Mouse (Mus musculus) fat pad, adult 2 months (tissue): ENCODE measurements around the gene Shank3.

Experiments
- DNase-seq: peaks from one replicate; pipeline ENCODE4 v3.0.0-alpha.2; 2011; ENCODE audit warnings: low read depth, low spot score; ENCODE audit errors: extremely low read depth

The Shank3 gene

GRCm38 (mm10) chr15:89476475-89476815 is 23.0 kb upstream of the Shank3 start:
- no peak for DNase-seq

- no peak for DNase-seq
Measured at GRCm38 (mm10) chr15:89477091-89477491, 22.3 kb upstream of the Shank3 start, which contains the start of gene Arsa. Gene Arsa, minus strand, starts transcription at chr15:89477425.

- no peak for DNase-seq
Measured at GRCm38 (mm10) chr15:89477806-89478205, 21.6 kb upstream of the Shank3 start.

GRCm38 (mm10) chr15:89478622-89479021 is 20.8 kb upstream of the Shank3 start:
- DNase-seq = no peak

- peak; percentile 8 for DNase-seq
Measured at GRCm38 (mm10) chr15:89480584-89480983, 18.8 kb upstream of the Shank3 start.

- DNase-seq = no peak
Measured at GRCm38 (mm10) chr15:89488182-89488581, 11.2 kb upstream of the Shank3 start.

- DNase-seq = no peak
Measured at GRCm38 (mm10) chr15:89488611-89489117, 10.8 kb upstream of the Shank3 start.

- no peak for DNase-seq
Measured at GRCm38 (mm10) chr15:89494970-89495369, 4.5 kb upstream of the Shank3 start.

- no peak for DNase-seq
Measured at GRCm38 (mm10) chr15:89496131-89496530, 3.3 kb upstream of the Shank3 start.

- no peak for DNase-seq
Measured at GRCm38 (mm10) chr15:89496841-89497240, 2.6 kb upstream of the Shank3 start.

- no peak for DNase-seq
Measured at GRCm38 (mm10) chr15:89497391-89498048, 1.9 kb upstream of the Shank3 start.

GRCm38 (mm10) chr15:89498049-89498960 is 1.1 kb upstream of the Shank3 start:
- no peak for DNase-seq

GRCm38 (mm10) chr15:89499784-89500220 is 379 bp downstream of the Shank3 start:
- DNase-seq = no peak

- DNase-seq = no peak
Measured at GRCm38 (mm10) chr15:89500221-89500791, 883 bp downstream of the Shank3 start.

- no peak for DNase-seq
Measured at GRCm38 (mm10) chr15:89501321-89501720, 1.9 kb downstream of the Shank3 start.

- DNase-seq = no peak
Measured at GRCm38 (mm10) chr15:89504838-89505237, 5.4 kb downstream of the Shank3 start.

GRCm38 (mm10) chr15:89507751-89508150 is 8.3 kb downstream of the Shank3 start:
- no peak for DNase-seq

GRCm38 (mm10) chr15:89512679-89513078 is 13.3 kb downstream of the Shank3 start:
- DNase-seq = no peak

- no peak for DNase-seq
Measured at GRCm38 (mm10) chr15:89521951-89522350, 22.5 kb downstream of the Shank3 start.

- DNase-seq = no peak
Measured at GRCm38 (mm10) chr15:89522566-89523282, 23.3 kb downstream of the Shank3 start.

- DNase-seq = no peak
Measured at GRCm38 (mm10) chr15:89523283-89523832, 23.9 kb downstream of the Shank3 start.
